Mouse (Mus musculus) kidney, adult 2 months (tissue): ENCODE data around the gene Derl3.

Experiments used
- CTCF ChIP-seq: fragments of 200-500 bp; conservative IDR thresholded peaks from 2 replicates; pipeline ENCODE4 v1.5.1; 2011; ENCODE audit warnings: low read depth, mild to moderate bottlenecking, control low read depth, low read length, moderate library complexity, mixed read lengths; ENCODE audit not compliant: insufficient read depth, insufficient read length
- POLR2A ChIP-seq: fragments of 200-500 bp; IDR thresholded peaks from one replicate; pipeline ENCODE4 v1.6.1; 2011; ENCODE audit warnings: low read depth, low read length, control low read depth

- no peak for TF ChIP-seq CTCF
- no peak for TF ChIP-seq POLR2A
These were observed 28.7 kb downstream of the Derl3 start for GRCm38 (mm10) chr10:75921726-75922560.
